Mouse (Mus musculus): ENCODE measurements around the gene Fopnl. TPM values are rescaled to one million over a fixed set of nuclear protein-coding genes. Genes with fewer than 3 reads are reported as not detected.

Gene Fopnl
- polyA plus RNA-seq, 1 experiment, result 5.5 TPM

- TF ChIP-seq GATA1 (IDR thresholded peaks at IDR 0.05; ENCODE audit: borderline replicate concordance, low read length), result no peak
- no peak for TF ChIP-seq FLI1 (IDR thresholded peaks at IDR 0.05; ENCODE audit: low read length)
- no peaks in the 10 kb centered on the region for H3K9me3 ChIP-seq
- peaks cover 86% of the 10 kb centered on the region for H3K36me3 ChIP-seq (replicated peaks; ENCODE audit: low read length)
- H3K4me1 ChIP-seq, result peaks cover 66% of the 10 kb centered on the region
- no peaks in the 10 kb centered on the region for H3K27me3 ChIP-seq (replicated peaks)
- peak overlapping the region; percentile 21 for H3K4me3 ChIP-seq (replicated peaks)
These were observed 8.7 kb downstream of the Fopnl start for GRCm38 (mm10) chr16:14308245-14309073.

GRCm38 (mm10) chr16:14307373-14307772 is 9.8 kb downstream of the Fopnl start:
- peaks cover 73% of the 10 kb centered on the region for H3K4me1 ChIP-seq
- no peaks in the 10 kb centered on the region for H3K9me3 ChIP-seq
- peaks cover 87% of the 10 kb centered on the region for H3K36me3 ChIP-seq (replicated peaks; ENCODE audit: low read length)
- H3K4me3 ChIP-seq (replicated peaks), result no peak overlapping the region
- no peaks in the 10 kb centered on the region for H3K27me3 ChIP-seq (replicated peaks)
- TF ChIP-seq FLI1 (IDR thresholded peaks at IDR 0.05; ENCODE audit: low read length) (no peak), GATA1 (IDR thresholded peaks at IDR 0.05; ENCODE audit: borderline replicate concordance, low read length) (no peak; the same call in 2 of the 3 replicates)

DNA sequence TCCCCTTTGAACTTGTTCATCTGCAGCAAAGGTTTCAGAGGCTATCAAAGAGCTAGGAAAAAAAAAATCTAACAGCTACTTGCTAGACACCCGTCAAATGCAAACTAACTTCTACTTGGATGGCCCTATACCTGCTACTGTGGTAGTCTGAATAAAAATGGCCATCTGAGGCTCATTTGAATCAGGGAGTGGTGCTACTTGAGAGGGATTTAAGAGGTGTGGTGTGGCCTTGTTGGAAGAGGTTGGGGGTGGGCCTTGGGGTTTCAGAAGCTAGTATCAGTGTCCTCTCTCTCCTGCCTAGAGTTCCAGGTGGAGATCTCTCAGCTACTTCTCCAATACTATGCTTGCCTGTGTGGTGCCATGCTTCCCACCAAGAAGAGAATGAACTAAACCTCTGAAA is 10.8 kb downstream of the Fopnl start:
- H3K4me1 ChIP-seq, result peaks cover 76% of the 10 kb centered on the region
- TF ChIP-seq FLI1 (IDR thresholded peaks at IDR 0.05; ENCODE audit: low read length) (no peak), GATA1 (IDR thresholded peaks at IDR 0.05; ENCODE audit: borderline replicate concordance, low read length) (no peak)
- H3K4me3 ChIP-seq (replicated peaks), result no peak overlapping the region
- peaks cover 87% of the 10 kb centered on the region for H3K36me3 ChIP-seq (replicated peaks; ENCODE audit: low read length)
- H3K9me3 ChIP-seq, result no peaks in the 10 kb centered on the region
- no peaks in the 10 kb centered on the region for H3K27me3 ChIP-seq (replicated peaks)

DNA sequence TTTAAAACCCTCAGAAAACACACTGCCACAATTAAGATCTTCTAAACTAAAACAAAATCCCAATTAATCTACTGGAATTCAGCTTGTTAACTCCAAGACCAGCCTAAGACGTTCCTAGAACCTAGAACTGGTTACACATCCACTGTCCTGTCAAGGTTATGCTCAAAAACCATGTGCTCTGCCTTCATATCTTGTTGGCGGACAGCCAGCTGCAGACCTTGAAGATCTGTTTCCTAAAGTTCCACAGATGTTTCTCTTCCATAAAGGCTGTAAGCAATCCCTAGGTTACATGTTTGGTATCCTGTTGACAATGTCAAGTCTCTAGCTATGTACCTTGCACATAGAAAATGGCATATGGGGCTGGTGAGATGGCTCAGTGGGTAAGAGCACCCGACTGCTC is 12.4 kb downstream of the Fopnl start:
- H3K4me1 ChIP-seq, result peaks cover 70% of the 10 kb centered on the region
- peaks cover 87% of the 10 kb centered on the region for H3K36me3 ChIP-seq (replicated peaks; ENCODE audit: low read length)
- H3K4me3 ChIP-seq (replicated peaks), result no peak overlapping the region
- H3K27me3 ChIP-seq (replicated peaks), result no peaks in the 10 kb centered on the region
- no peaks in the 10 kb centered on the region for H3K9me3 ChIP-seq
- no peak for TF ChIP-seq FLI1 (IDR thresholded peaks at IDR 0.05; ENCODE audit: low read length)
- TF ChIP-seq GATA1 (IDR thresholded peaks at IDR 0.05; ENCODE audit: borderline replicate concordance, low read length), result no peak

GRCm38 (mm10) chr16:14303676-14304075 is 13.5 kb downstream of the Fopnl start:
- no peak for TF ChIP-seq FLI1 (IDR thresholded peaks at IDR 0.05; ENCODE audit: low read length)
- TF ChIP-seq GATA1 (IDR thresholded peaks at IDR 0.05; ENCODE audit: borderline replicate concordance, low read length), result no peak
- H3K9me3 ChIP-seq, result no peaks in the 10 kb centered on the region
- H3K4me3 ChIP-seq (replicated peaks), result no peak overlapping the region
- H3K36me3 ChIP-seq (replicated peaks; ENCODE audit: low read length), result peaks cover 93% of the 10 kb centered on the region
- no peaks in the 10 kb centered on the region for H3K27me3 ChIP-seq (replicated peaks)
- peaks cover 64% of the 10 kb centered on the region for H3K4me1 ChIP-seq

DNA sequence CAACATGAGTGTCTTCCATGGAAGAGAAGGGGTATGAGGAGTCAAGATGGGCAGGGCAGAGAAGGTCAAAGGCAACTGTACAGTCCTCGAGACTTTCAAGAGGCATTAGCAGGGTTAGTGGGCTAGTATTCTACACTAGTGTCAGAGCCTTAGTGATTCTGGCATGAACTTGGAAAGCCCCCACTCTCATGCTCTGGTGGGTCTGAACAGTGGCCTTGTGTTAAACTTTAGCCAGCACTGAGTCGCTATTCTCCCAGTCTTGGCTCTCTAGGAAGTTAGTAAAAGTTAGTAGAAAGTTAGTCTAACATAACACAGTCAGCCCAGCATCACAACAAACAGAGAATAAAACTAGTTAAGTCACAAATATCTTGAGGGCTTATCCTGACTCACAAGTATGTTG is 14.1 kb downstream of the Fopnl start:
- peaks cover 92% of the 10 kb centered on the region for H3K36me3 ChIP-seq (replicated peaks; ENCODE audit: low read length)
- no peaks in the 10 kb centered on the region for H3K9me3 ChIP-seq
- H3K27me3 ChIP-seq (replicated peaks), result no peaks in the 10 kb centered on the region
- no peak overlapping the region for H3K4me3 ChIP-seq (replicated peaks)
- TF ChIP-seq GATA1 (IDR thresholded peaks at IDR 0.05; ENCODE audit: borderline replicate concordance, low read length), result no peak
- TF ChIP-seq FLI1 (IDR thresholded peaks at IDR 0.05; ENCODE audit: low read length), result no peak
- H3K4me1 ChIP-seq, result peaks cover 59% of the 10 kb centered on the region

DNA sequence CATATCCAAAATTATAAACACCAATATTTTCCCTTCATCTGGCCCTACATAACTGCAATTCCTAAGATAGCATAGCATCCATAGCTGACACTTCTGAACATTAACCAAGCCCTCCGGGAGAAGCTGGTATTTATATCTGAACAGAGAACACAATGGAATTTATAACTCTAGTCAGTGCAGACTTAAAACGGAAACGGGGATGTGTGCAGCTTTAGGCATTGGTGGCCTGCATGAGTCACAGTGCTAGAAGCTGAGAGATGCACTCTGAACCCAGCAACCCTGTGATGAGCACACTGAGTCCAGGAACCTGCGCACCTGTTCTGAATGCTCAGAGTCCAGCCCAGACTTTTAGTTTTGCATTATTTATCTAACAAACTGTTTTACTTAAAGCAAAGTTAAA is 18.7 kb downstream of the Fopnl start:
- Histone ChIP-seq H3K36me3 (replicated peaks; ENCODE audit: low read length) (peaks cover 78% of the 10 kb centered on the region), H3K4me1 (peaks cover 52% of the 10 kb centered on the region), H3K4me3 (replicated peaks) (no peak overlapping the region), H3K27me3 (replicated peaks) (peaks cover under 1% of the 10 kb centered on the region), H3K9me3 (no peaks in the 10 kb centered on the region)
- TF ChIP-seq GATA1 (IDR thresholded peaks at IDR 0.05; ENCODE audit: borderline replicate concordance, low read length) (no peak), FLI1 (IDR thresholded peaks at IDR 0.05; ENCODE audit: low read length) (no peak)

DNA sequence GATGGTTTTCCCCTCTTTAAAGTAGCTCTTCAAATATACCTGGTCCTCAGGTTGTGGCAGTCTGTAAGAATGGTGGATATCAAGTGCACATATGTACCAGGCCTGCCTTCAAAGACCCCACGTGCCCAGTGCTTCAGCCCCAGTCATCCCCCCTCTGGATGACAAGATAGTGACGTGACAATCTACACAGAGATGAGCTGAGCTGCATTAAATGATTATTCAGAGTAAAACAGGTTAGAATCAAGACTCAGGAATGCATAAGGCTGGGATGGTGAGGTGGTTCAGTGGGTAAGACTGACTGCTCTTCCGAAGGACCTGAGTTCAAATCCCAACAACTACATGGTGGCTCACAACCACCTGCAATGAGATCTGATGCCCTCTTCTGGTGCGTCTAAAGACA is 19.5 kb downstream of the Fopnl start:
- TF ChIP-seq FLI1 (IDR thresholded peaks at IDR 0.05; ENCODE audit: low read length), result no peak
- TF ChIP-seq GATA1 (IDR thresholded peaks at IDR 0.05; ENCODE audit: borderline replicate concordance, low read length), result no peak
- peaks cover 71% of the 10 kb centered on the region for H3K36me3 ChIP-seq (replicated peaks; ENCODE audit: low read length)

GRCm38 (mm10) chr16:14297137-14297536 is 20.1 kb downstream of the Fopnl start:
- Histone ChIP-seq H3K9me3 (no peaks in the 10 kb centered on the region), H3K27me3 (replicated peaks) (peaks cover 14% of the 10 kb centered on the region), H3K4me3 (replicated peaks) (no peak overlapping the region), H3K4me1 (peaks cover 50% of the 10 kb centered on the region), H3K36me3 (replicated peaks; ENCODE audit: low read length) (peaks cover 65% of the 10 kb centered on the region)
- TF ChIP-seq FLI1 (IDR thresholded peaks at IDR 0.05; ENCODE audit: low read length) (no peak), GATA1 (IDR thresholded peaks at IDR 0.05; ENCODE audit: borderline replicate concordance, low read length) (no peak)

More for the DNA sequence above, 19.5 kb downstream of the Fopnl start:
- Histone ChIP-seq H3K27me3 (replicated peaks) (peaks cover 8% of the 10 kb centered on the region), H3K4me1 (peaks cover 50% of the 10 kb centered on the region), H3K4me3 (replicated peaks) (no peak overlapping the region), H3K9me3 (no peaks in the 10 kb centered on the region)

GRCm38 (mm10) chr16:14296544-14297124 is 20.6 kb downstream of the Fopnl start:
- TF ChIP-seq GATA1 (IDR thresholded peaks at IDR 0.05; ENCODE audit: borderline replicate concordance, low read length) (no peak), FLI1 (IDR thresholded peaks at IDR 0.05; ENCODE audit: low read length) (no peak)
- no peak overlapping the region for H3K4me3 ChIP-seq (replicated peaks)
- H3K27me3 ChIP-seq (replicated peaks), result peaks cover 18% of the 10 kb centered on the region
- peaks cover 50% of the 10 kb centered on the region for H3K4me1 ChIP-seq
- H3K36me3 ChIP-seq (replicated peaks; ENCODE audit: low read length), result peaks cover 60% of the 10 kb centered on the region
- no peaks in the 10 kb centered on the region for H3K9me3 ChIP-seq
